Mouse (Mus musculus): Measurements from ENCODE around the gene Odc1. TPM values are rescaled to one million over a fixed set of nuclear protein-coding genes. Genes with fewer than 3 reads are reported as not detected.
"Not testable (repeated sequence)": the region's sequence is repeated elsewhere in the genome, so short reads cannot be mapped to it uniquely, and the experiment has no call there.

The Odc1 gene
- total and polyA plus RNA-seq, 2 experiments from 2014 or later, result 102 to 181 TPM

DNA sequence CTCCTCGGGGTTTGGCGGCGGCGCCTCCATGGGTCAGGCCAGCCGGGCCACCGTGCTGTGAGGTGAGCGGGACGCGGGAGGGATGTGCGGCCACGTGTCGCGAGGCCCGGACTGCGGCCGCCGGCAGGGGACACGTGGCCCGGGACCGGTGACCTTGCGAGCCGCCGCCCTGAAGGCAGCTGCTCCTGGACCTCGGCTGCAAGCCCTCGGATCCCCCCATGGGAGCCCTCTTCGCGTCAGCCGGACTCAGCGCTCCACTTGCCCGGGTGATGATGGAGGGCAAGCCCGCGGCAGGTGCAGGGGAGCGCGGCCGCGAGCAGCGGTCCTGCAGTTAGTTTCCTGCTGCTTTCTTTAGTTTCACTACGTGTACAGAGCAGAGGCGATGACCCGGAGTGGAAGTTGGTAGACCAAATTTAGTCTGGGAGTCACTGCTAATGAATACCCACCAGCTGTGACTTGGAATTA lies 545 bp downstream of the Odc1 start:
- Histone ChIP-seq H3K4me2 (ENCODE audit: low read depth, low read length, poor library complexity, severe bottlenecking) (peak overlapping the region; percentile 75), H3K4me1 (ENCODE audit: insufficient read depth, low read length) (peaks cover 7% of the 10 kb centered on the region; the same call in 1 of the 2 replicates), H3K36me3 (ENCODE audit: insufficient read depth, low read length) (peaks cover 10% of the 10 kb centered on the region), H3K4me3 (ENCODE audit: low read depth, low read length) (peak overlapping the region; percentile 64), H3K9ac (replicated peaks; ENCODE audit: low read length, poor library complexity, severe bottlenecking) (peak overlapping the region; percentile 79), H3K27ac (ENCODE audit: low read depth, low read length) (peak overlapping the region; percentile 72), H3K9me3 (ENCODE audit: low read length) (no peaks in the 10 kb centered on the region), H3K27me3 (ENCODE audit: insufficient read depth, low read length) (no peaks in the 10 kb centered on the region)
- DNase-seq (ENCODE audit: low spot score) (no peak), ATAC-seq (ENCODE audit: low FRiP score) (peak; percentile 63)
- TF ChIP-seq CTCF (IDR thresholded peaks at IDR 0.05), result no peak
- 0% methylated on average over 35 of the region's 40 CpGs for WGBS

DNA sequence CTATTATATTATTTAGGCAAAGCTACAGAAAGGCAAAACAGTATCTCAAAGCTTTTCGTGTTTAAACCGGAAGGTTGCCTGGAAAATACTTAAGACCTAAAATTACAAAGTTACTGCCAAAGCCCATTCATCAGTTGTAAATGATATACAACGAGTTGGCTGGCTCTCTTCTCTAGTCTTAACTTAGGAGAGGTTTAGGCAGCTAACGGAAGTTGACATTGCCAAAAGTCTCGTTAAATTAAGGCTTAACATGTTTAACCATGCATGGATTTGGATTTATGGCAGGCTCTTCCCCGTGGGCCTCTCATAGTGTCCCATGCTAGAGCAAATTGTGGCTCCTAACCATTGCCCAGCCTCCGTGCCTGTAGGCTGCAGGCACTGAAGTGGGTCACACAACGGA lies 1.3 kb downstream of the Odc1 start:
- DNase-seq (ENCODE audit: low spot score), result no peak
- peaks cover 10% of the 10 kb centered on the region for H3K36me3 ChIP-seq (ENCODE audit: insufficient read depth, low read length)
- WGBS, result 3% methylated on average over 8 of the region's 8 CpGs
- no peak overlapping the region for H3K27ac ChIP-seq (ENCODE audit: low read depth, low read length)
- peak overlapping the region; percentile 75 for H3K4me2 ChIP-seq (ENCODE audit: low read depth, low read length, poor library complexity, severe bottlenecking)
- no peaks in the 10 kb centered on the region for H3K9me3 ChIP-seq (ENCODE audit: low read length)
- H3K4me1 ChIP-seq (ENCODE audit: insufficient read depth, low read length), result peaks cover 7% of the 10 kb centered on the region; the same call in 1 of the 2 replicates
- peak overlapping the region; percentile 79 for H3K9ac ChIP-seq (replicated peaks; ENCODE audit: low read length, poor library complexity, severe bottlenecking)
- no peak for TF ChIP-seq CTCF (IDR thresholded peaks at IDR 0.05)
- ATAC-seq (ENCODE audit: low FRiP score), result no peak
- peak overlapping the region; percentile 64 for H3K4me3 ChIP-seq (ENCODE audit: low read depth, low read length)
- H3K27me3 ChIP-seq (ENCODE audit: insufficient read depth, low read length), result no peaks in the 10 kb centered on the region

DNA sequence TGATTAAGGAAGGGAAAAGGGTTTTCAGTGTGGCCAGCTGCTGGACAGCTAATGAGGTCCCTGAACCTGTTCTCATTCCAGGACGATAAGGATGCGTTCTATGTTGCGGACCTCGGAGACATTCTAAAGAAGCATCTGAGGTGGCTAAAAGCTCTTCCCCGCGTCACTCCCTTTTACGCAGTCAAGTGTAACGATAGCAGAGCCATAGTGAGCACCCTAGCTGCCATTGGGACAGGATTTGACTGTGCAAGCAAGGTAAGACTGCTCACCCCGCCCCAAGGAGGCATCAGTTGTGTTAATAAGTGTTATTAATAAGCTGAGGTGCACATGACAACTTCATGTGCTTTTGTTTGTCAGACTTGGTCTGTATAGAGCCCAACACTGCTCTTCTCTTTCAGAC lies 3.0 kb downstream of the Odc1 start:
- DNase-seq (ENCODE audit: low spot score), result not testable (repeated sequence)

DNA sequence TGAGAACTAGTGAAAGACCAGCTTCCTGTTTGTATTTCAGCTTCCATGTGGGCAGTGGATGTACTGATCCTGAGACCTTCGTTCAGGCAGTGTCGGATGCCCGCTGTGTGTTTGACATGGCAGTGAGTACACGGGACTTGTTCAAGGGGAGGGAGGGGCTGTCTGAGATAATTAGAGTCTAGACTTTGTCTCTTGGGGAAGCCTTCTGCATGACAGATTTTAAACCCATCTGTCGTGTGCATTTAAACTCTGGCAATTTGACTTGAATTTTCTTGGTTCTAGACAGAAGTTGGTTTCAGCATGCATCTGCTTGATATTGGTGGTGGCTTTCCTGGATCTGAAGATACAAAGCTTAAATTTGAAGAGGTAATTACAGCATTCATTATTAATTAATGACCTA lies 3.9 kb downstream of the Odc1 start:
- Histone ChIP-seq H3K9me3 (ENCODE audit: low read length) (no peaks in the 10 kb centered on the region), H3K9ac (replicated peaks; ENCODE audit: low read length, poor library complexity, severe bottlenecking) (no peak overlapping the region), H3K27me3 (ENCODE audit: insufficient read depth, low read length) (no peaks in the 10 kb centered on the region), H3K27ac (ENCODE audit: low read depth, low read length) (no peak overlapping the region), H3K4me2 (ENCODE audit: low read depth, low read length, poor library complexity, severe bottlenecking) (no peak overlapping the region), H3K4me1 (ENCODE audit: insufficient read depth, low read length) (peaks cover 7% of the 10 kb centered on the region; the same call in 1 of the 2 replicates), H3K4me3 (ENCODE audit: low read depth, low read length) (no peak overlapping the region), H3K36me3 (ENCODE audit: insufficient read depth, low read length) (peaks cover 21% of the 10 kb centered on the region)
- WGBS, result 41% methylated on average over 5 of the region's 5 CpGs
- no peak for TF ChIP-seq CTCF (IDR thresholded peaks at IDR 0.05)
- ATAC-seq (ENCODE audit: low FRiP score) (no peak), DNase-seq (ENCODE audit: low spot score) (peak; percentile 67)

More for the DNA sequence above, 3.0 kb downstream of the Odc1 start:
- not testable (repeated sequence) for ATAC-seq (ENCODE audit: low FRiP score); H3K4me2 ChIP-seq (ENCODE audit: low read depth, low read length, poor library complexity, severe bottlenecking); H3K27me3 ChIP-seq (ENCODE audit: insufficient read depth, low read length); H3K4me3 ChIP-seq (ENCODE audit: low read depth, low read length); H3K9ac ChIP-seq (replicated peaks; ENCODE audit: low read length, poor library complexity, severe bottlenecking); H3K4me1 ChIP-seq (ENCODE audit: insufficient read depth, low read length); H3K9me3 ChIP-seq (ENCODE audit: low read length); H3K27ac ChIP-seq (ENCODE audit: low read depth, low read length)
- peaks cover 19% of the 10 kb centered on the region for H3K36me3 ChIP-seq (ENCODE audit: insufficient read depth, low read length)
- WGBS, result 88% methylated on average over 9 of the region's 9 CpGs

DNA sequence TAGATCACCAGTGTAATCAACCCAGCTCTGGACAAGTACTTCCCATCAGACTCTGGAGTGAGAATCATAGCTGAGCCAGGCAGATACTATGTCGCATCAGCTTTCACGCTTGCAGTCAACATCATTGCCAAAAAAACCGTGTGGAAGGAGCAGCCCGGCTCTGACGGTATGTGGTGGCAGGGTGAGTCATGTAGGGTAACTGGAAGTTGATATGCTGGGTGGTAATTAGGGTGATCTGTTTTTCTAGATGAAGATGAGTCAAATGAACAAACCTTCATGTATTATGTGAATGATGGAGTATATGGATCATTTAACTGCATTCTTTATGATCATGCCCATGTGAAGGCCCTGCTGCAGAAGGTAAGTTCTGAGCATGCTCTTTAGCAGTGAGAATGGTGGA lies 4.8 kb downstream of the Odc1 start:
- peaks cover 21% of the 10 kb centered on the region for H3K36me3 ChIP-seq (ENCODE audit: insufficient read depth, low read length)
- not testable (repeated sequence) for H3K9me3 ChIP-seq (ENCODE audit: low read length); H3K9ac ChIP-seq (replicated peaks; ENCODE audit: low read length, poor library complexity, severe bottlenecking); H3K4me2 ChIP-seq (ENCODE audit: low read depth, low read length, poor library complexity, severe bottlenecking); H3K4me3 ChIP-seq (ENCODE audit: low read depth, low read length); ATAC-seq (ENCODE audit: low FRiP score); H3K27me3 ChIP-seq (ENCODE audit: insufficient read depth, low read length); H3K4me1 ChIP-seq (ENCODE audit: insufficient read depth, low read length); H3K27ac ChIP-seq (ENCODE audit: low read depth, low read length); DNase-seq (ENCODE audit: low spot score)
- WGBS, result 83% methylated on average over 5 of the region's 5 CpGs

DNA sequence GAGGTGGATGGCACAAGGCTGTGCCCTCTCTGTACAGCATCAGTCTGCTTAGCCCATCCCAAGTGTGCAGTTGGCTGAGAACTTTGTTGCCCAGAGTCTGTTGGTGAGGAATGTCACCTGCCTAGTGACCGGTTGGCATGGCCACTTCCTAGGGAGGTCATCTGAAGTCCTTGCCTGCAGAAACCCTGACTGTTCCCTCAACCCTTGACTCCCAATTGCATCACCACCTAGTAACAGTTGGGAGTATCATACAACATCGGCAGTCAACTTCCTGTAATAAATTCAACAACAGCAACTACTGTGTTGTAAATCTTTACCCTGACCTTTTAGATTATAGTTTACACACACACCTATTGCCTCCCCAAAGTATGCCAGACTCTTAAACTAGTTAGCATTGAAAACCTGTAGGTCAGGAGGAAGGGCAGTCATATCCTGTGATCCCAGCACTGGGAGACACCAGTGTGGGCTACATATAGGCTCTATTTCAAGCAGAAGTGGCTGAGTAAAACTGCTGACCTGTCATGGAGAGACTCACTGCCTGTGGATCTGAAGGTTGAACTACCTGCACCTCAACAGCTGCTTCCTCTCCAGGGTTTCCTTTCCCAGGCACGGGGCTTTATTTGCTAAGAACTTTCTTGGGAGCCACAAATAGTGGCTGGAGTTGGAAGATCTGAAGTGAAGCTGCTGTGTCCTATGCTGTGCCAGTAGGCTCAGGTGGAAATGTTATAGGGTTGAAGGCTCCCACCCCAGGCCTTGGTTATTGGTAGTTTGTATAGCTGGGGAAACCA lies 6.8 kb downstream of the Odc1 start:
- no peak overlapping the region for H3K27ac ChIP-seq (ENCODE audit: low read depth, low read length)
- TF ChIP-seq CTCF (IDR thresholded peaks at IDR 0.05), result no peak
- 84% methylated on average over 3 of the region's 3 CpGs for WGBS
- no peak overlapping the region for H3K9ac ChIP-seq (replicated peaks; ENCODE audit: low read length, poor library complexity, severe bottlenecking)
- no peak overlapping the region for H3K4me3 ChIP-seq (ENCODE audit: low read depth, low read length)
- DNase-seq (ENCODE audit: low spot score), result no peak
- no peaks in the 10 kb centered on the region for H3K9me3 ChIP-seq (ENCODE audit: low read length)
- H3K4me2 ChIP-seq (ENCODE audit: low read depth, low read length, poor library complexity, severe bottlenecking), result no peak overlapping the region
- peaks cover 21% of the 10 kb centered on the region for H3K36me3 ChIP-seq (ENCODE audit: insufficient read depth, low read length)
- peaks cover 4% of the 10 kb centered on the region; the same call in 1 of the 2 replicates for H3K4me1 ChIP-seq (ENCODE audit: insufficient read depth, low read length)
- no peaks in the 10 kb centered on the region for H3K27me3 ChIP-seq (ENCODE audit: insufficient read depth, low read length)
- no peak for ATAC-seq (ENCODE audit: low FRiP score)
